Mouse (Mus musculus) myocyte (in vitro differentiated cells): ENCODE measurements around the gene Tnks1bp1.

Experiments used
- POLR2A ChIP-seq: IDR thresholded peaks from one replicate; pipeline ENCODE4 v1.6.1; 2011; ENCODE audit warnings: low read depth, mild to moderate bottlenecking, control low read depth, moderate library complexity; ENCODE audit not compliant: insufficient read length
- REST ChIP-seq: IDR thresholded peaks from one replicate; pipeline ENCODE4 v1.6.1; 2011; ENCODE audit warnings: mild to moderate bottlenecking, control low read depth, moderate library complexity; ENCODE audit not compliant: insufficient read depth, insufficient read length
- SRF ChIP-seq: IDR thresholded peaks from one replicate; pipeline ENCODE4 v1.6.1; 2011; ENCODE audit warnings: low read depth; ENCODE audit not compliant: control insufficient read depth, insufficient read length

DNA sequence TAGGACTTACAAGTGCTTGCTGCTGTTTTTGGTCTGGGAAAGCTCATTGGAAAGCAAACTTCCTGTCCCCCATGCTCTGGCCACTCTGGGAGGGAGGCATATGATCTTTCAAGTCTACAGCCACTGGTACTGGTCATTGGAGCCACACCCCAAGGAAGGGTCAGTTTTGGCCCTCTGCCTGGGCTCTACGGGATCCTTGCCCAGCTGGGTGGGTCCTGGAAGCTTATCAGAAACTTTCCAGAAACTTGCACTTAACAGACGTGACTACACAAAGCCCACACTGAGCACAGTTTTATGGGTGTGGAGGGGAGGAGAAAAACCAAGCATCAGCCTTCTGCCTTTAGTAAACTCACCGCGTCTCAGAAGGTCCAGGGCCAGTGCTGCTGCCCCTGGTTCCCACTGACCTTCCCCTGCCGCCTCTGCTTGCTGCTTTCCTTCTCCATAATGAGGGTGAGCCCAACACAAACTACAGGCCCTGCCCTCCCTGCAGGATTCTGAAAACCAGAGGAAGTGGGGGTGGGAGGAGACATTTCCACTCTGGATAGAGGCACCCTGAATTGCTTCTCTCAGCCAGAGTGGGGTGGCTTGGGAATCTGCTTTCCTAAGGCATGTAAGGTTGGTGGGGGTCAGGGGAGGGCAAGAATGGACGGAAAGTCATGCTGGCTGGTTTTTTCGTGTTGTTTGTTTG is 51.1 kb downstream of the Tnks1bp1 start:
- TF ChIP-seq SRF, result no peak
- no peak for TF ChIP-seq REST
- TF ChIP-seq POLR2A, result peak; percentile 35
